Mouse (Mus musculus) CH12.LX (cell line): ENCODE results near the gene Gm8453.
"Not testable (repeated sequence)": the region's sequence is repeated elsewhere in the genome, so short reads cannot be mapped to it uniquely, and the experiment has no call there.

Experiments used
- EP300 ChIP-seq: IDR thresholded peaks from 2 replicates; pipeline ENCODE4 v1.6.1; 2011; ENCODE audit warnings: low read length, improper control_type of control experiment
- ETS1 ChIP-seq: conservative IDR thresholded peaks from 2 replicates; pipeline ENCODE4 v1.6.1; 2012; ENCODE audit warnings: low read depth, mild to moderate bottlenecking, inconsistent platforms, low read length, improper control_type of control experiment, moderate library complexity
- MAFK ChIP-seq: IDR thresholded peaks from 2 replicates; pipeline ENCODE4 v1.6.1; 2011; ENCODE audit warnings: low read length, improper control_type of control experiment; ENCODE audit not compliant: insufficient replicate concordance
- NELFE ChIP-seq: IDR thresholded peaks from 2 replicates; pipeline ENCODE4 v1.6.1; 2011; ENCODE audit warnings: low read depth, low read length, improper control_type of control experiment
- POLR2A ChIP-seq: IDR thresholded peaks from 2 replicates; pipeline ENCODE4 v1.6.1; 2011; ENCODE audit warnings: low read depth, mild to moderate bottlenecking, improper control_type of control experiment, low read length
- SMC3 ChIP-seq: IDR thresholded peaks from 2 replicates; pipeline ENCODE4 v1.6.1; 2011; ENCODE audit warnings: low read depth, low read length, improper control_type of control experiment
- TCF12 ChIP-seq: IDR thresholded peaks from 2 replicates; pipeline ENCODE4 v1.6.1; 2014; ENCODE audit warnings: low read depth, mild to moderate bottlenecking, inconsistent platforms, low read length, improper control_type of control experiment
- ZNF384 ChIP-seq: IDR thresholded peaks from 2 replicates; pipeline ENCODE4 v1.6.1; 2012; ENCODE audit warnings: low read depth, low read length, improper control_type of control experiment, inconsistent platforms

DNA sequence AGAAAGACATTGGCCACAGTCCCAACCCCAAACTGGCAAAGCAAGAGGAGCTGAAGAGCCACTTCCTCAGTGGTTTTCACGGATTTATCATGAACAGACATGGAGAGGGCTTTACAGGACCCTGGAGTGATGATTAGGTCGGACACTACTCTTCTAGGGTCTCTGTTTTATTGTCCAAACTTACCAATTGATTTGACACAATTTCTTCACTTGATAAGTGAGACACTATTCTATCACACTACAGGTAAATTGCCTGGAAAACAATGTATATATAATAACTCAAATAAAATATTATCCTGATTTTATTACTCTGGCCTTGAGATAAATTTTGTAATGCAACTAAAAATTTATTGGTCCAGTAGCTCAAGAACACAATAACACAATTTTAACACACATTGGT, at the start of gene Gm8453:
- TF ChIP-seq ZNF384, POLR2A, EP300, MAFK, ETS1, NELFE, TCF12, SMC3: not testable (repeated sequence)
